Mouse (Mus musculus) embryonic fibroblast, embryonic 13.5 days (primary cell): ENCODE results near the gene Nubp2. TPM values are rescaled to one million over a fixed set of nuclear protein-coding genes. Genes with fewer than 3 reads are reported as not detected.

ENCODE experiments used
- H3K27ac ChIP-seq: 2 replicates; pipeline ENCODE4 v1.5.1; 2012; ENCODE audit warnings: low read length, control low read depth, inconsistent platforms; ENCODE audit not compliant: insufficient read depth
- H3K4me1 ChIP-seq: 2 replicates; pipeline ENCODE4 v1.6.1; 2011; ENCODE audit warnings: low read length; ENCODE audit not compliant: control insufficient read depth, insufficient read depth
- H3K4me3 ChIP-seq: 2 replicates; pipeline ENCODE4 v1.5.1; 2011; ENCODE audit warnings: mild to moderate bottlenecking, control low read depth, low read length; ENCODE audit not compliant: insufficient read depth
- CTCF ChIP-seq: IDR thresholded peaks from 2 replicates; pipeline ENCODE4 v1.5.1; 2011; ENCODE audit warnings: mild to moderate bottlenecking, control low read depth, low read length, moderate library complexity, borderline replicate concordance; ENCODE audit not compliant: insufficient read depth
- POLR2A ChIP-seq: IDR thresholded peaks from 2 replicates; pipeline ENCODE4 v1.6.1; 2011; ENCODE audit warnings: low read depth, mild to moderate bottlenecking, control low read depth, low read length, moderate library complexity
- polyA plus RNA-seq: library from polyadenylated mRNA; stranded (reverse); fragments of >200 nt; gene quantifications from 2 replicates; pipeline ENCODE4 v1.2.4, GENCODE M21; 2011; ENCODE audit warnings: low read depth; ENCODE audit not compliant: missing spikeins, insufficient read length

Gene Nubp2
- polyA plus RNA-seq, 1 experiment: 22.2 TPM

- TF ChIP-seq POLR2A (no peak), CTCF (no peak)
- H3K4me3 ChIP-seq: no peak overlapping the region
- H3K4me1 ChIP-seq: peaks cover 13% of the 10 kb centered on the region
- H3K27ac ChIP-seq: no peak overlapping the region
These were observed 34.6 kb downstream of the Nubp2 start for GRCm38 (mm10) chr17:24851381-24852125.

- H3K27ac ChIP-seq: no peak overlapping the region
- TF ChIP-seq POLR2A: no peak
- TF ChIP-seq CTCF: no peak
These were observed 35.4 kb downstream of the Nubp2 start for GRCm38 (mm10) chr17:24850773-24851127.

GRCm38 (mm10) chr17:24850065-24850772 is 35.9 kb downstream of the Nubp2 start, which contains the start of gene Fahd1:
Fahd1 (minus strand) TSS chr17:24850364.
- peak within 1 kb of the TSS; percentile 90 for H3K27ac ChIP-seq
- peak within 1 kb of the TSS; percentile 76 for H3K4me3 ChIP-seq
- TF ChIP-seq POLR2A: peak; percentile 63
- no peak for TF ChIP-seq CTCF

More at GRCm38 (mm10) chr17:24850773-24851127, 35.4 kb downstream of the Nubp2 start:
- Histone ChIP-seq H3K4me3 (peak overlapping the region; percentile 64), H3K4me1 (peaks cover 6% of the 10 kb centered on the region)

GRCm38 (mm10) chr17:24849733-24850064 is 36.5 kb downstream of the Nubp2 start:
- Histone ChIP-seq H3K27ac (peak overlapping the region; percentile 90), H3K4me1 (peaks cover 3% of the 10 kb centered on the region), H3K4me3 (peak overlapping the region; percentile 76)
- TF ChIP-seq CTCF (0 out of 2 replicates have a peak, but pooled peaks have one; percentile 40), POLR2A (no peak; the same call in none of the 2 replicates)

More at GRCm38 (mm10) chr17:24850065-24850772, 35.9 kb downstream of the Nubp2 start, which contains the start of gene Fahd1:
- peaks cover 3% of the 10 kb centered on the region for H3K4me1 ChIP-seq

- Histone ChIP-seq H3K4me1 (peaks cover 3% of the 10 kb centered on the region), H3K4me3 (peak overlapping the region; percentile 40), H3K27ac (no peak overlapping the region)
- TF ChIP-seq CTCF (no peak), POLR2A (0 out of 2 replicates have a peak, but pooled peaks have one; percentile 19)
These were observed 37.5 kb downstream of the Nubp2 start for GRCm38 (mm10) chr17:24848600-24849031.

- H3K4me1 ChIP-seq: peaks cover 3% of the 10 kb centered on the region
- no peak overlapping the region for H3K27ac ChIP-seq
- TF ChIP-seq POLR2A: no peak
- TF ChIP-seq CTCF: no peak
- H3K4me3 ChIP-seq: no peak overlapping the region
These were observed 38.8 kb downstream of the Nubp2 start for GRCm38 (mm10) chr17:24847386-24847785.

GRCm38 (mm10) chr17:24844525-24844924 is 41.6 kb downstream of the Nubp2 start:
- no peak for TF ChIP-seq CTCF
- no peak for TF ChIP-seq POLR2A
- Histone ChIP-seq H3K4me1 (peaks cover 3% of the 10 kb centered on the region), H3K27ac (no peak overlapping the region), H3K4me3 (no peak overlapping the region)

- H3K4me1 ChIP-seq: no peaks in the 10 kb centered on the region
- no peak overlapping the region for H3K4me3 ChIP-seq
- no peak overlapping the region for H3K27ac ChIP-seq
- TF ChIP-seq POLR2A (no peak), CTCF (no peak)
These were observed 43.5 kb downstream of the Nubp2 start for GRCm38 (mm10) chr17:24842631-24843030.

GRCm38 (mm10) chr17:24841133-24841532 is 45.0 kb downstream of the Nubp2 start:
- no peak overlapping the region for H3K27ac ChIP-seq
- peak; percentile 31; the same call in 1 of the 2 replicates for TF ChIP-seq CTCF
- TF ChIP-seq POLR2A: no peak
- no peaks in the 10 kb centered on the region for H3K4me1 ChIP-seq
- no peak overlapping the region for H3K4me3 ChIP-seq

GRCm38 (mm10) chr17:24840341-24840740 is 45.8 kb downstream of the Nubp2 start:
- no peak for TF ChIP-seq POLR2A
- no peak for TF ChIP-seq CTCF
- Histone ChIP-seq H3K27ac (no peak overlapping the region), H3K4me3 (no peak overlapping the region), H3K4me1 (no peaks in the 10 kb centered on the region)
